Mouse (Mus musculus) forebrain, embryonic 10.5 days (tissue): Measurements from ENCODE around the gene Cfap97d2. TPM values are rescaled to one million over a fixed set of nuclear protein-coding genes. Genes with fewer than 3 reads are reported as not detected.
A peak's percentile ranks its signal among the peaks of the same experiment; 100 is the strongest.

Experiments
- DNase-seq: peaks from one replicate; pipeline ENCODE4 v3.0.0-alpha.2; 2017; ENCODE audit warnings: low spot score; ENCODE audit errors: extremely low spot score
- H3K27ac ChIP-seq: fragments of 300-500 bp; sonication (generic); 2 replicates; pipeline ENCODE4 v1.5.1; 2016; ENCODE audit warnings: mild to moderate bottlenecking
- H3K27me3 ChIP-seq: fragments of 300-500 bp; sonication (generic); 2 replicates; pipeline ENCODE4 v1.6.1; 2016; ENCODE audit warnings: mild to moderate bottlenecking; ENCODE audit not compliant: poor library complexity, severe bottlenecking
- H3K36me3 ChIP-seq: fragments of 300-500 bp; sonication (generic); replicated peaks from 2 replicates; pipeline ENCODE4 v1.6.1; 2016; ENCODE audit warnings: mild to moderate bottlenecking, moderate library complexity
- H3K4me1 ChIP-seq: fragments of 300-500 bp; sonication (generic); 2 replicates; pipeline ENCODE4 v1.6.1; 2016
- H3K4me3 ChIP-seq: fragments of 300-500 bp; sonication (generic); 2 replicates; pipeline ENCODE4 v1.5.1; 2016; ENCODE audit warnings: mild to moderate bottlenecking, moderate library complexity
- H3K9me3 ChIP-seq: fragments of 300-500 bp; sonication (generic); 2 replicates; pipeline ENCODE4 v1.6.1; 2016; ENCODE audit warnings: mild to moderate bottlenecking, moderate library complexity
- WGBS: fragments of 180-500 bp; shearing (Covaris S2); methylation state at CpG from one replicate; pipeline ENCODE4 v1.1.7; 2016; 5-methylcytosine and 5-hydroxymethylcytosine counted together
- polyA plus RNA-seq: library from polyadenylated mRNA; unstranded; fragments of >200 nt; fragmentation: Nextera tagmentation; extraction: Ambion mirVana; gene quantifications from 2 replicates; pipeline ENCODE4 v1.2.1, GENCODE M21; 2016

Gene Cfap97d2
- 1.4 and 2.0 TPM in 2 replicates for polyA plus RNA-seq

- Histone ChIP-seq H3K27ac (peak within 1 kb of the TSS; percentile 85), H3K9me3 (peaks cover 5% of the 10 kb centered on the region; the same call in 1 of the 2 replicates), H3K4me3 (peak within 1 kb of the TSS; percentile 34), H3K36me3 (no peaks in the 10 kb centered on the region), H3K4me1 (peaks cover 25% of the 10 kb centered on the region), H3K27me3 (no peaks in the 10 kb centered on the region)
- WGBS, result 3% methylated on average over 5 of the region's 5 CpGs
- peak; percentile 89 for DNase-seq
These were observed at the start of gene Cfap97d2 for GRCm38 (mm10) chr8:13705668-13706067. Gene Cfap97d2, plus strand, starts transcription at chr8:13705889.

- Histone ChIP-seq H3K9me3 (no peaks in the 10 kb centered on the region), H3K4me3 (no peak overlapping the region), H3K4me1 (peaks cover 5% of the 10 kb centered on the region; the same call in 1 of the 2 replicates), H3K27me3 (no peaks in the 10 kb centered on the region), H3K27ac (no peak overlapping the region), H3K36me3 (no peaks in the 10 kb centered on the region)
- no peak for DNase-seq
- 82% methylated on average over 12 of the region's 12 CpGs for WGBS
These were observed 48.2 kb upstream of the Cfap97d2 start for GRCm38 (mm10) chr8:13657479-13657878.

- no peak for DNase-seq
- Histone ChIP-seq H3K4me1 (peaks cover 5% of the 10 kb centered on the region; the same call in 1 of the 2 replicates), H3K27ac (no peak overlapping the region), H3K27me3 (no peaks in the 10 kb centered on the region), H3K36me3 (no peaks in the 10 kb centered on the region), H3K9me3 (no peaks in the 10 kb centered on the region), H3K4me3 (no peak overlapping the region)
- 91% methylated on average over 13 of the region's 13 CpGs for WGBS
These were observed 45.4 kb upstream of the Cfap97d2 start for GRCm38 (mm10) chr8:13660323-13660722.

DNA sequence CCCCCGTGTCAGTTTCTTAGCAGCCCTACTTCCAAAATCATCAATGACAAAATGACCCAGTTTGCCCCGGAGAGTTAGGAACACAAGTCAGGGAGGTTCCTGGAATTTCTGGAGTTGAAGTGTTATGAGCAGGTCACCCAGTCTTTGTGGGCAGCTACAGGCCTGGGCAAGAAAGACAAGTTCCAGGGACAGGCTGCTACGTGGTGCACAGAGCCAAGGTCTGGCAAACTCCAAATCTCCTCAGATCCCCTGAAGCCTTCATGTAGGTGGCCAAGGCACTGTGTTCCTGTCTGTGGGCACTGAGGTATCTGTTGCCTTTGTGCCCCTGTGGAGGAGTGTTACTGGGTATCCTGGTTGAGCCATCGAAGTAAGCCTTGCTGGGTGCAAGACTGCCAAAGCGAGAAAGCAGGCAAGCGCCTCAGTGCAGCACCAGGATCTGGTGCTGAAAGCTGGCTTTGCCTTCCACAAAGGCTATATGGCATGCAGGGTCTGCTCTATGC is 40.9 kb upstream of the Cfap97d2 start:
- Histone ChIP-seq H3K9me3 (no peaks in the 10 kb centered on the region), H3K4me3 (no peak overlapping the region), H3K36me3 (0 out of 2 replicates have a peak, but pooled peaks cover 3% of the 10 kb centered on the region), H3K27ac (no peak overlapping the region), H3K27me3 (no peaks in the 10 kb centered on the region), H3K4me1 (peaks cover 16% of the 10 kb centered on the region)
- WGBS, result 93% methylated on average over 6 of the region's 6 CpGs
- no peak for DNase-seq

DNA sequence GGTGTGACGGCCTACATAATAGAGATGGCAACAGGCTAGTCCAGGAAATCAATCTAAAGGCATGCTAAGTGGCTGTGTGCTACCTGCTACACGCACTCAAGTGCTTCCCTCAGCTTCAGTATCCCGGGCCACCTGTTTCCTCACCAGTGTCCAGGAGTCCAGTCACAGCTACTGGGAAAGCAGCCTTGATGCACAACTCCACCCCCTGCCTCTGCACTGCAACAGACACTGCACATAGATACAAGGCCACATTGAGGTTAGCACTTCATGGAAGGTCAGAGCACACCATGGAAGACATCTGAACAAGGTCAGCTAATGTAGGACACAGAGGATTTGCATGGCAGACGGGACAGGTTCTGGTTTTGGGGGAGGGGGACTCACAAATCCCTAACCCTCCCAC is 40.2 kb upstream of the Cfap97d2 start:
- no peaks in the 10 kb centered on the region for H3K27me3 ChIP-seq
- WGBS, result 86% methylated on average over 4 of the region's 4 CpGs
- no peak for DNase-seq
- H3K4me3 ChIP-seq, result no peak overlapping the region
- H3K27ac ChIP-seq, result no peak overlapping the region
- H3K9me3 ChIP-seq, result no peaks in the 10 kb centered on the region
- 0 out of 2 replicates have a peak, but pooled peaks cover 3% of the 10 kb centered on the region for H3K36me3 ChIP-seq
- peaks cover 23% of the 10 kb centered on the region for H3K4me1 ChIP-seq

GRCm38 (mm10) chr8:13665944-13666343 is 39.7 kb upstream of the Cfap97d2 start:
- 92% methylated on average over 8 of the region's 8 CpGs for WGBS
- Histone ChIP-seq H3K27me3 (no peaks in the 10 kb centered on the region), H3K36me3 (0 out of 2 replicates have a peak, but pooled peaks cover 3% of the 10 kb centered on the region), H3K4me1 (peaks cover 27% of the 10 kb centered on the region), H3K4me3 (no peak overlapping the region), H3K9me3 (no peaks in the 10 kb centered on the region), H3K27ac (no peak overlapping the region)
- DNase-seq, result no peak

GRCm38 (mm10) chr8:13667917-13668316 is 37.8 kb upstream of the Cfap97d2 start:
- DNase-seq, result no peak
- Histone ChIP-seq H3K27me3 (no peaks in the 10 kb centered on the region), H3K36me3 (0 out of 2 replicates have a peak, but pooled peaks cover 3% of the 10 kb centered on the region), H3K4me3 (no peak overlapping the region), H3K27ac (peak overlapping the region; percentile 40; the same call in 1 of the 2 replicates), H3K4me1 (peaks cover 27% of the 10 kb centered on the region), H3K9me3 (no peaks in the 10 kb centered on the region)
- 74% methylated on average over 4 of the region's 4 CpGs for WGBS

DNA sequence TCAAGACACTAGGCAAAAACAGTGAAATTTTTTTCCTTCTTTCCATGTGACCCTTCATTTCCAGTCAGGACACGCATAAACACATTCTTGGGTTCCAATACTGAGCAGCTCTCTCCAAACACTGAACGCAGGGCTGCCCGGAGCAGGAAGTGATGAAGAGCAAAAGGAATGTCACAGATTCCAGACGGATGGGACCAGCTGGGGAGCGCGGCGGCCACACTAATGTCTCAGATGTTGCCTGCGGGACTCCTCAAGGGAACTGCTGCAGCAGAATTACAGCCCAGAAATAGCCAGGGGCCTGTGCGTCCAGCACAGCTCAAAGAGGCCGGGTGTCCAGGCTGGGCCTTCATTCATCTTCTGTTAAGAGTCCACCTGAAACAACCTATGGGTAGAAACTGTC is 37.3 kb upstream of the Cfap97d2 start:
- Histone ChIP-seq H3K27me3 (no peaks in the 10 kb centered on the region), H3K4me3 (no peak overlapping the region), H3K36me3 (0 out of 2 replicates have a peak, but pooled peaks cover 3% of the 10 kb centered on the region), H3K4me1 (peaks cover 27% of the 10 kb centered on the region), H3K27ac (no peak overlapping the region; the same call in 1 of the 2 replicates), H3K9me3 (no peaks in the 10 kb centered on the region)
- 77% methylated on average over 10 of the region's 10 CpGs for WGBS
- no peak for DNase-seq

DNA sequence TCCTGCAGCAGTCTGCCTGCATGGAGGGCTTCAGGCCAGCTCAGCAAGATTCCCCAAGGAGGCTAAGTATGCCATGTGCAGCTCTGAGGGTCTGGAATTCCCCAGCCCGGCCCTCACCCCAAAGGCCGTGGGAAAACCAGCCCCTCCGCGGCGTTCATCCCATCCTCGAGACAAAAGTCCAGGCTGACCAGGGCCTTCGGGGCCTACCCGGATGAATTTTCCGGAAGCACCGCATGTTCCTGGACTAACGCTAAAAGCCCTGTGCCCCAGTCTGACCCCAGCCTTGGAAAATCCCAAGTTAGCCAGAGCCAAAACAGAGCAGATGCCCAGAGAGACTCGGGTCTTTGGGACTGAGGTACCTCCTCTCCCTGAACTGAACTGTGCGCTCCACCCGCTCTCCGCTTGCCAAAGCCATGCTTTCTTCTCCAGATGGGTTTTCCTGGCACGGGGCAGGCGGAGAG is 35.6 kb upstream of the Cfap97d2 start:
- Histone ChIP-seq H3K27me3 (peaks cover 3% of the 10 kb centered on the region; the same call in 1 of the 2 replicates), H3K36me3 (0 out of 2 replicates have a peak, but pooled peaks cover 3% of the 10 kb centered on the region), H3K9me3 (no peaks in the 10 kb centered on the region), H3K4me1 (peaks cover 36% of the 10 kb centered on the region), H3K4me3 (no peak overlapping the region), H3K27ac (0 out of 2 replicates have a peak overlapping the region, but pooled peaks have one; percentile 13)
- WGBS, result 89% methylated on average over 17 of the region's 17 CpGs
- no peak for DNase-seq

GRCm38 (mm10) chr8:13671246-13672003 is 34.3 kb upstream of the Cfap97d2 start:
- Histone ChIP-seq H3K4me3 (no peak overlapping the region), H3K27me3 (peaks cover 12% of the 10 kb centered on the region), H3K27ac (no peak overlapping the region), H3K9me3 (no peaks in the 10 kb centered on the region), H3K4me1 (peaks cover 47% of the 10 kb centered on the region), H3K36me3 (0 out of 2 replicates have a peak, but pooled peaks cover 3% of the 10 kb centered on the region)
- DNase-seq, result no peak
- 95% methylated on average over 10 of the region's 10 CpGs for WGBS

- DNase-seq, result no peak
- H3K4me1 ChIP-seq, result peaks cover 49% of the 10 kb centered on the region
- H3K27me3 ChIP-seq, result peaks cover 14% of the 10 kb centered on the region
- H3K9me3 ChIP-seq, result no peaks in the 10 kb centered on the region
- no peaks in the 10 kb centered on the region for H3K36me3 ChIP-seq
- WGBS, result 80% methylated on average over 4 of the region's 4 CpGs
- H3K4me3 ChIP-seq, result no peak overlapping the region
- peak overlapping the region; percentile 54 for H3K27ac ChIP-seq
These were observed 32.5 kb upstream of the Cfap97d2 start for GRCm38 (mm10) chr8:13673215-13673614.

GRCm38 (mm10) chr8:13674294-13675010 is 31.2 kb upstream of the Cfap97d2 start:
- no peaks in the 10 kb centered on the region for H3K9me3 ChIP-seq
- 70% methylated on average over 12 of the region's 12 CpGs for WGBS
- peaks cover 44% of the 10 kb centered on the region for H3K4me1 ChIP-seq
- no peak overlapping the region for H3K4me3 ChIP-seq
- no peak overlapping the region for H3K27ac ChIP-seq
- H3K27me3 ChIP-seq, result peaks cover 27% of the 10 kb centered on the region
- no peak for DNase-seq
- H3K36me3 ChIP-seq, result no peaks in the 10 kb centered on the region
